Mouse (Mus musculus) heart, embryonic 14.5 days (tissue): ENCODE measurements around the gene Kcne2. TPM values are rescaled to one million over a fixed set of nuclear protein-coding genes. Genes with fewer than 3 reads are reported as not detected.

ENCODE experiments used
- ATAC-seq: fragments of 200-750 bp; cut with Nextera tagmentation; 2 replicates; pipeline ENCODE4 v1.8.0; 2017; ENCODE audit warnings: low read depth, moderate TSS enrichment; ENCODE audit not compliant: insufficient number of reproducible peaks, insufficient read depth, low FRiP score
- H3K27ac ChIP-seq, 2 experiments: fragments of 200-500 bp in 1 of 2; fragments of 300-500 bp in 1 of 2; sonication (generic) in 1 of 2; replicated peaks in 1 of 2; 2 replicates each; pipeline ENCODE4 v1.5.1; 2012 to 2014; ENCODE audit warnings: low read depth in 2 of 2, low read length in 2 of 2, control low read depth in 1 of 2, mild to moderate bottlenecking in 1 of 2, mixed read lengths in 1 of 2; ENCODE audit not compliant: control insufficient read depth in 1 of 2, insufficient read depth in 1 of 2
- H3K27me3 ChIP-seq: fragments of 300-500 bp; sonication (generic); 2 replicates; pipeline ENCODE4 v1.6.1; 2014; ENCODE audit warnings: mild to moderate bottlenecking, low read length, control low read depth; ENCODE audit not compliant: control insufficient read depth, insufficient read depth
- H3K36me3 ChIP-seq: fragments of 300-500 bp; sonication (generic); 2 replicates; pipeline ENCODE4 v1.6.1; 2014; ENCODE audit warnings: mild to moderate bottlenecking, control low read depth, low read length, mixed read lengths; ENCODE audit not compliant: control insufficient read depth, insufficient read depth
- H3K4me1 ChIP-seq, 2 experiments: fragments of 200-500 bp in 1 of 2; fragments of 300-500 bp in 1 of 2; sonication (generic) in 1 of 2; 2 replicates each; pipeline ENCODE4 v1.6.1; 2012 to 2014; ENCODE audit warnings: low read length in 2 of 2, control low read depth in 1 of 2, mixed read lengths in 1 of 2; ENCODE audit not compliant: control insufficient read depth in 2 of 2, insufficient read depth in 2 of 2
- H3K4me2 ChIP-seq: fragments of 300-500 bp; sonication (generic); 2 replicates; pipeline ENCODE4 v1.6.1; 2014; ENCODE audit warnings: mild to moderate bottlenecking, low read length
- H3K4me3 ChIP-seq, 2 experiments: fragments of 200-500 bp in 1 of 2; fragments of 300-500 bp in 1 of 2; sonication (generic) in 1 of 2; 2 replicates each; pipeline ENCODE4 v1.5.1; 2012 to 2014; ENCODE audit warnings: low read length in 2 of 2, mild to moderate bottlenecking in 2 of 2, control low read depth in 1 of 2, low read depth in 1 of 2, moderate library complexity in 1 of 2; ENCODE audit not compliant: control insufficient read depth in 1 of 2, insufficient read depth in 1 of 2
- H3K9ac ChIP-seq: fragments of 300-500 bp; sonication (generic); 2 replicates; pipeline ENCODE4 v1.6.1; 2014; ENCODE audit warnings: mild to moderate bottlenecking, low read length
- H3K9me3 ChIP-seq: fragments of 300-500 bp; sonication (generic); 2 replicates; pipeline ENCODE4 v1.6.1; 2016; ENCODE audit warnings: low read length, control low read depth; ENCODE audit not compliant: control insufficient read depth
- WGBS: fragments of 180-500 bp; shearing (Covaris S2); extraction: QIAGEN DNeasy Blood & Tissue Kit; methylation state at CpG from one replicate; pipeline ENCODE4 v1.1.7; 2014; 5-methylcytosine and 5-hydroxymethylcytosine counted together
- polyA plus RNA-seq: library from polyadenylated mRNA; unstranded; fragments of >200 nt; fragmentation: Nextera tagmentation; extraction: Ambion mirVana; gene quantifications from 2 replicates; pipeline ENCODE4 v1.2.1, GENCODE M21; 2014

The Kcne2 gene
- polyA plus RNA-seq = 0.59 and 1.1 TPM in 2 replicates

GRCm38 (mm10) chr16:92292101-92292500 lies at the start of gene Kcne2:
Kcne2 (plus strand) TSS chr16:92292389.
- ATAC-seq = no peak
- no peaks in the 10 kb centered on the region for H3K36me3 ChIP-seq
- 65% methylated on average over 10 of the region's 10 CpGs for WGBS

GRCm38 (mm10) chr16:92245909-92246308 lies 46.3 kb upstream of the Kcne2 start:
- no peak overlapping the region for H3K27ac ChIP-seq
- WGBS = 37% methylated on average over 2 of the region's 2 CpGs

More at GRCm38 (mm10) chr16:92292101-92292500, at the start of gene Kcne2:
- H3K9ac ChIP-seq = no peak within 1 kb of the TSS
- no peak within 1 kb of the TSS for H3K4me3 ChIP-seq
- H3K27me3 ChIP-seq = no peaks in the 10 kb centered on the region
- no peak within 1 kb of the TSS for H3K27ac ChIP-seq
- H3K4me1 ChIP-seq = peaks cover 5 to 11% of the 10 kb centered on the region in 2 experiments; a peak in 2 of 4 replicates
- H3K9me3 ChIP-seq = no peaks in the 10 kb centered on the region
- no peak within 1 kb of the TSS for H3K4me2 ChIP-seq

GRCm38 (mm10) chr16:92246974-92247373 lies 45.2 kb upstream of the Kcne2 start:
- H3K4me3 ChIP-seq = no peak overlapping the region
- no peak overlapping the region for H3K4me2 ChIP-seq
- H3K9me3 ChIP-seq = no peaks in the 10 kb centered on the region
- peaks cover 4% of the 10 kb centered on the region; the same call in 1 of the 2 replicates for H3K27me3 ChIP-seq
- WGBS = 42% methylated on average over 2 of the region's 2 CpGs
- peaks cover 5 to 6% of the 10 kb centered on the region in 2 experiments; a peak in 3 of 4 replicates for H3K4me1 ChIP-seq
- no peak overlapping the region for H3K9ac ChIP-seq
- no peak for ATAC-seq
- no peak overlapping the region for H3K27ac ChIP-seq
- H3K36me3 ChIP-seq = no peaks in the 10 kb centered on the region

More at GRCm38 (mm10) chr16:92245909-92246308, 46.3 kb upstream of the Kcne2 start:
- Histone ChIP-seq H3K9me3 (no peaks in the 10 kb centered on the region), H3K36me3 (no peaks in the 10 kb centered on the region), H3K4me1 (peaks cover 5 to 6% of the 10 kb centered on the region in 2 experiments; a peak in 3 of 4 replicates), H3K27me3 (peaks cover 4% of the 10 kb centered on the region; the same call in 1 of the 2 replicates), H3K4me2 (no peak overlapping the region), H3K9ac (no peak overlapping the region), H3K4me3 (no peak overlapping the region)
- no peak for ATAC-seq

GRCm38 (mm10) chr16:92247700-92248099 lies 44.5 kb upstream of the Kcne2 start:
- WGBS = 41% methylated on average over 11 of the region's 11 CpGs
- H3K4me1 ChIP-seq = peaks cover 5 to 6% of the 10 kb centered on the region in 2 experiments; a peak in 3 of 4 replicates
- no peak overlapping the region for H3K4me3 ChIP-seq
- H3K27me3 ChIP-seq = peaks cover 4% of the 10 kb centered on the region; the same call in 1 of the 2 replicates
- H3K9me3 ChIP-seq = no peaks in the 10 kb centered on the region
- no peak overlapping the region for H3K27ac ChIP-seq
- H3K4me2 ChIP-seq = 0 out of 2 replicates have a peak overlapping the region, but pooled peaks have one; percentile 18
- ATAC-seq = no peak
- H3K9ac ChIP-seq = no peak overlapping the region
- no peaks in the 10 kb centered on the region for H3K36me3 ChIP-seq

- no peak overlapping the region for H3K4me3 ChIP-seq
- peaks cover 4% of the 10 kb centered on the region; the same call in 1 of the 2 replicates for H3K27me3 ChIP-seq
- H3K4me1 ChIP-seq = peaks cover 5 to 6% of the 10 kb centered on the region in 2 experiments; a peak in 3 of 4 replicates
- no peak for ATAC-seq
- H3K9me3 ChIP-seq = no peaks in the 10 kb centered on the region
- H3K36me3 ChIP-seq = no peaks in the 10 kb centered on the region
- 63% methylated on average over 3 of the region's 3 CpGs for WGBS
- no peak overlapping the region for H3K9ac ChIP-seq
- H3K27ac ChIP-seq = no peak overlapping the region
- no peak overlapping the region for H3K4me2 ChIP-seq
These were observed 42.5 kb upstream of the Kcne2 start for GRCm38 (mm10) chr16:92249681-92250080.

- Histone ChIP-seq H3K27ac (no peak overlapping the region), H3K27me3 (peaks cover 4% of the 10 kb centered on the region; the same call in 1 of the 2 replicates), H3K4me3 (no peak overlapping the region), H3K9me3 (no peaks in the 10 kb centered on the region), H3K4me2 (no peak overlapping the region), H3K4me1 (peaks cover 5 to 6% of the 10 kb centered on the region in 2 experiments; a peak in 3 of 4 replicates), H3K9ac (no peak overlapping the region), H3K36me3 (no peaks in the 10 kb centered on the region)
- WGBS = 54% methylated on average over 5 of the region's 5 CpGs
- no peak for ATAC-seq
These were observed 41.7 kb upstream of the Kcne2 start for GRCm38 (mm10) chr16:92250452-92250851.

- no peak for ATAC-seq
- Histone ChIP-seq H3K4me2 (no peak overlapping the region), H3K27ac (no peak overlapping the region), H3K27me3 (no peaks in the 10 kb centered on the region), H3K36me3 (no peaks in the 10 kb centered on the region), H3K9ac (no peak overlapping the region), H3K4me1 (no peaks in the 10 kb centered on the region), H3K4me3 (no peak overlapping the region), H3K9me3 (no peaks in the 10 kb centered on the region)
- WGBS = 73% methylated on average over 3 of the region's 3 CpGs
These were observed 37.9 kb upstream of the Kcne2 start for GRCm38 (mm10) chr16:92254316-92254715.

- Histone ChIP-seq H3K27me3 (no peaks in the 10 kb centered on the region), H3K9ac (no peak overlapping the region), H3K4me1 (no peaks in the 10 kb centered on the region), H3K36me3 (no peaks in the 10 kb centered on the region), H3K27ac (no peak overlapping the region), H3K4me2 (no peak overlapping the region), H3K4me3 (no peak overlapping the region), H3K9me3 (no peaks in the 10 kb centered on the region)
- WGBS = 66% methylated on average over 12 of the region's 12 CpGs
- no peak for ATAC-seq
These were observed 24.3 kb upstream of the Kcne2 start for GRCm38 (mm10) chr16:92267861-92268260.
